Mouse (Mus musculus) bone marrow macrophage, adult 2 months (primary cell): ENCODE data around the gene Taok1.

Experiments
- CTCF ChIP-seq: IDR thresholded peaks from 2 replicates; pipeline ENCODE4 v1.5.1; 2012; ENCODE audit warnings: low read depth, mild to moderate bottlenecking, low read length, moderate library complexity
- POLR2A ChIP-seq: IDR thresholded peaks from 2 replicates; pipeline ENCODE4 v1.6.1; 2012; ENCODE audit warnings: mild to moderate bottlenecking, low read depth, low read length, borderline replicate concordance

GRCm38 (mm10) chr11:77630257-77630670 lies 22.6 kb upstream of the Taok1 start:
- TF ChIP-seq CTCF (peak; percentile 86), POLR2A (no peak)
